Mouse (Mus musculus) CH12.LX (cell line): ENCODE measurements around the gene Tbx15.

Source experiments
- CTCF ChIP-seq, 2 experiments: IDR thresholded peaks in 1 of 2; conservative IDR thresholded peaks in 1 of 2; 2 replicates each; pipeline ENCODE4 v1.5.1; 2011 to 2012; ENCODE audit warnings: low read depth in 2 of 2, low read length in 2 of 2, improper control_type of control experiment in 1 of 2, inconsistent platforms in 1 of 2, mild to moderate bottlenecking in 1 of 2, moderate library complexity in 1 of 2
- E2F4 ChIP-seq: IDR thresholded peaks from 2 replicates; pipeline ENCODE4 v1.6.1; 2011; ENCODE audit warnings: low read depth, low read length, improper control_type of control experiment; ENCODE audit not compliant: insufficient replicate concordance
- EP300 ChIP-seq: IDR thresholded peaks from 2 replicates; pipeline ENCODE4 v1.6.1; 2011; ENCODE audit warnings: low read length, improper control_type of control experiment
- JUND ChIP-seq: conservative IDR thresholded peaks from 2 replicates; pipeline ENCODE4 v1.6.1; 2011; ENCODE audit warnings: low read depth, low read length, improper control_type of control experiment
- MEF2A ChIP-seq: IDR thresholded peaks from 2 replicates; pipeline ENCODE4 v1.6.1; 2014; ENCODE audit warnings: low read depth, mild to moderate bottlenecking, inconsistent platforms, low read length, improper control_type of control experiment, borderline replicate concordance
- USF2 ChIP-seq: conservative IDR thresholded peaks from 2 replicates; pipeline ENCODE4 v1.6.1; 2011; ENCODE audit warnings: low read depth, low read length, improper control_type of control experiment

- TF ChIP-seq CTCF (conservative IDR thresholded peaks at IDR 0.05 in 1 of 2, IDR thresholded peaks at IDR 0.05 in 1 of 2; ENCODE audit: low read depth in 2 of 2, low read length in 2 of 2) (no peak), MEF2A (no peak), USF2 (no peak), EP300 (no peak), E2F4 (no peak), JUND (no peak)
Measured at GRCm38 (mm10) chr3:99300846-99301245, 60.7 kb downstream of the Tbx15 start.
